Mouse (Mus musculus): ENCODE results near the gene Itpr2.
"Not testable (repeated sequence)": the region's sequence is repeated elsewhere in the genome, so short reads cannot be mapped to it uniquely, and the experiment has no call there.

Itpr2 gene

GRCm38 (mm10) chr6:146468361-146468760 is 33.7 kb downstream of the Itpr2 start:
- DNase-seq (ENCODE audit: low read depth) = no peak

- DNase-seq (ENCODE audit: low read depth) = not testable (repeated sequence)
Measured at GRCm38 (mm10) chr6:146464645-146465042, 37.4 kb downstream of the Itpr2 start.

- DNase-seq (ENCODE audit: low read depth) = no peak
Measured at GRCm38 (mm10) chr6:146464014-146464644, 37.9 kb downstream of the Itpr2 start.

- DNase-seq (ENCODE audit: low read depth) = no peak
Measured at GRCm38 (mm10) chr6:146460936-146461335, 41.1 kb downstream of the Itpr2 start.

- DNase-seq (ENCODE audit: low read depth) = no peak
Measured at GRCm38 (mm10) chr6:146458436-146458835, 43.6 kb downstream of the Itpr2 start.

- DNase-seq (ENCODE audit: low read depth) = no peak
Measured at GRCm38 (mm10) chr6:146456741-146457140, 45.3 kb downstream of the Itpr2 start.

- DNase-seq (ENCODE audit: low read depth) = peak; percentile 87
Measured at GRCm38 (mm10) chr6:146454520-146455511, 47.2 kb downstream of the Itpr2 start.

GRCm38 (mm10) chr6:146452474-146452873 is 49.5 kb downstream of the Itpr2 start:
- peak; percentile 88 for DNase-seq (ENCODE audit: low read depth)

GRCm38 (mm10) chr6:146446032-146446704 is 55.9 kb downstream of the Itpr2 start:
- DNase-seq (ENCODE audit: low read depth) = no peak

- DNase-seq (ENCODE audit: low read depth) = no peak
Measured at GRCm38 (mm10) chr6:146439826-146440225, 62.2 kb downstream of the Itpr2 start.

GRCm38 (mm10) chr6:146439071-146439818 is 62.8 kb downstream of the Itpr2 start:
- DNase-seq (ENCODE audit: low read depth) = no peak

- DNase-seq (ENCODE audit: low read depth) = peak; percentile 44
Measured at GRCm38 (mm10) chr6:146438057-146438456, 64.0 kb downstream of the Itpr2 start.

- peak; percentile 23 for DNase-seq (ENCODE audit: low read depth)
Measured at GRCm38 (mm10) chr6:146436916-146437496, 65.0 kb downstream of the Itpr2 start.

- peak; percentile 73 for DNase-seq (ENCODE audit: low read depth)
Measured at GRCm38 (mm10) chr6:146434217-146434616, 67.8 kb downstream of the Itpr2 start.

GRCm38 (mm10) chr6:146432218-146432865 is 69.7 kb downstream of the Itpr2 start:
- peak; percentile 89 for DNase-seq (ENCODE audit: low read depth)

GRCm38 (mm10) chr6:146431777-146432176 is 70.2 kb downstream of the Itpr2 start:
- DNase-seq (ENCODE audit: low read depth) = peak; percentile 72

GRCm38 (mm10) chr6:146429694-146430380 is 72.2 kb downstream of the Itpr2 start:
- DNase-seq (ENCODE audit: low read depth) = peak; percentile 64

- no peak for DNase-seq (ENCODE audit: low read depth)
Measured at GRCm38 (mm10) chr6:146424778-146425177, 77.2 kb downstream of the Itpr2 start.

- no peak for DNase-seq (ENCODE audit: low read depth)
Measured at GRCm38 (mm10) chr6:146424326-146424725, 77.7 kb downstream of the Itpr2 start.

GRCm38 (mm10) chr6:146420718-146421117 is 81.3 kb downstream of the Itpr2 start:
- DNase-seq (ENCODE audit: low read depth) = no peak
